Mouse (Mus musculus): ENCODE results near the gene Slc12a9. TPM values are rescaled to one million over a fixed set of nuclear protein-coding genes. Genes with fewer than 3 reads are reported as not detected.

Gene Slc12a9
- polyA plus RNA-seq (2012; rRNA removed), result 11.6 and 13.8 TPM in 2 replicates

GRCm38 (mm10) chr5:137333512-137334174 lies at the start of gene Slc12a9:
Gene Slc12a9, minus strand, starts transcription at chr5:137333597.

GRCm38 (mm10) chr5:137349384-137350204 lies 16.2 kb upstream of the Slc12a9 start, which contains the start of gene Ephb4:
Gene Ephb4, plus strand, starts transcription at chr5:137350109.

GRCm38 (mm10) chr5:137314193-137315083 lies 19.0 kb downstream of the Slc12a9 start, which contains the start of gene Trip6:
Gene Trip6, minus strand, starts transcription at chr5:137314404.

GRCm38 (mm10) chr5:137307071-137307912 lies 26.1 kb downstream of the Slc12a9 start, which contains the start of gene Srrt:
Gene Srrt, minus strand, starts transcription at chr5:137307674.

GRCm38 (mm10) chr5:137293839-137294743 lies 39.3 kb downstream of the Slc12a9 start, which contains the start of gene Ufsp1:
Gene Ufsp1, plus strand, starts transcription at chr5:137294629.

GRCm38 (mm10) chr5:137287032-137287952 lies 46.1 kb downstream of the Slc12a9 start, which contains the start of gene Ache:
Gene Ache, plus strand, starts transcription at chr5:137287519.

Other genes with a start within 250 kb of the Slc12a9 start
- 3.1 and 4.6 TPM in 2 replicates for gene Trim56, start 217.4 kb downstream of the Slc12a9 start, polyA plus RNA-seq (2012; rRNA removed)
- gene Muc3, start 184.3 kb downstream of the Slc12a9 start, polyA plus RNA-seq (2012; rRNA removed), result 0.08 and 0.14 TPM in 2 replicates
- 0.66 and 1.4 TPM in 2 replicates for gene Muc3a, start 121.2 kb downstream of the Slc12a9 start, polyA plus RNA-seq (2012; rRNA removed)
- 4.7 and 6.0 TPM in 2 replicates for gene Ache, start 46.1 kb downstream of the Slc12a9 start, polyA plus RNA-seq (2012; rRNA removed)
- 12.6 and 15.1 TPM in 2 replicates for gene Ufsp1, start 39.0 kb downstream of the Slc12a9 start, polyA plus RNA-seq (2012; rRNA removed)
- gene Srrt, start 25.9 kb downstream of the Slc12a9 start, polyA plus RNA-seq (2012; rRNA removed), result 78.2 and 78.7 TPM in 2 replicates
- 25.8 and 29.0 TPM in 2 replicates for gene Trip6, start 19.2 kb downstream of the Slc12a9 start, polyA plus RNA-seq (2012; rRNA removed)
- gene Ephb4, start 16.5 kb upstream of the Slc12a9 start, polyA plus RNA-seq (2012; rRNA removed), result 10.5 and 12.4 TPM in 2 replicates
- 0.40 and 0.66 TPM in 2 replicates for gene Zan, start 143.5 kb upstream of the Slc12a9 start, polyA plus RNA-seq (2012; rRNA removed)
- 24.5 and 34.1 TPM in 2 replicates for gene Pop7, start 168.9 kb upstream of the Slc12a9 start, polyA plus RNA-seq (2012; rRNA removed)
- 9.9 and 13.0 TPM in 2 replicates for gene Gigyf1, start 185.0 kb upstream of the Slc12a9 start, polyA plus RNA-seq (2012; rRNA removed)
- not detected in 2 replicates for gene Epo, start 199.6 kb upstream of the Slc12a9 start, polyA plus RNA-seq (2012; rRNA removed)
- 621 and 843 TPM in 2 replicates for gene Gnb2, start 199.9 kb upstream of the Slc12a9 start, polyA plus RNA-seq (2012; rRNA removed)
- 0.78 and 1.4 TPM in 2 replicates for gene Actl6b, start 219.9 kb upstream of the Slc12a9 start, polyA plus RNA-seq (2012; rRNA removed)
- 0.61 and 0.76 TPM in 2 replicates for gene Tfr2, start 236.2 kb upstream of the Slc12a9 start, polyA plus RNA-seq (2012; rRNA removed)